Mouse (Mus musculus) hindbrain, embryonic 11.5 days (tissue): ENCODE results near the gene 1700020N01Rik. TPM values are rescaled to one million over a fixed set of nuclear protein-coding genes. Genes with fewer than 3 reads are reported as not detected.

Experiments used
- ATAC-seq: fragments of 200-750 bp; cut with Nextera tagmentation; 2 replicates; pipeline ENCODE4 v1.8.0; 2017; ENCODE audit warnings: mild to moderate bottlenecking, moderate TSS enrichment, moderate library complexity; ENCODE audit not compliant: low FRiP score
- DNase-seq: peaks from one replicate; pipeline ENCODE4 v3.0.0-alpha.2; 2015; ENCODE audit warnings: low spot score
- H3K27ac ChIP-seq: fragments of 300-500 bp; sonication (generic); 2 replicates; pipeline ENCODE4 v1.5.1; 2014; ENCODE audit warnings: mild to moderate bottlenecking, low read depth, low read length
- H3K27me3 ChIP-seq: fragments of 300-500 bp; sonication (generic); 2 replicates; pipeline ENCODE4 v1.6.1; 2014; ENCODE audit warnings: mild to moderate bottlenecking, low read length, moderate library complexity, mixed read lengths; ENCODE audit not compliant: control insufficient read depth, insufficient read depth
- H3K36me3 ChIP-seq: fragments of 300-500 bp; sonication (generic); 2 replicates; pipeline ENCODE4 v1.6.1; 2014; ENCODE audit warnings: mild to moderate bottlenecking, low read length, moderate library complexity, mixed read lengths; ENCODE audit not compliant: control insufficient read depth, insufficient read depth
- H3K4me1 ChIP-seq: fragments of 300-500 bp; sonication (generic); replicated peaks from 2 replicates; pipeline ENCODE4 v1.6.1; 2014; ENCODE audit warnings: low read length, mixed read lengths; ENCODE audit not compliant: control insufficient read depth, insufficient read depth
- H3K4me2 ChIP-seq: fragments of 300-500 bp; sonication (generic); replicated peaks from 2 replicates; pipeline ENCODE4 v1.6.1; 2014; ENCODE audit warnings: mild to moderate bottlenecking, low read depth, low read length
- H3K4me3 ChIP-seq: fragments of 300-500 bp; sonication (generic); 2 replicates; pipeline ENCODE4 v1.5.1; 2014; ENCODE audit warnings: low read depth, low read length
- H3K9ac ChIP-seq: fragments of 300-500 bp; sonication (generic); 2 replicates; pipeline ENCODE4 v1.6.1; 2014; ENCODE audit warnings: low read depth, low read length
- H3K9me3 ChIP-seq: fragments of 300-500 bp; sonication (generic); 2 replicates; pipeline ENCODE4 v1.6.1; 2016; ENCODE audit warnings: low read length; ENCODE audit not compliant: control insufficient read depth
- WGBS: fragments of 180-500 bp; shearing (Covaris S2); extraction: QIAGEN DNeasy Blood & Tissue Kit; methylation state at CpG from one replicate; pipeline ENCODE4 v1.1.7; 2014; 5-methylcytosine and 5-hydroxymethylcytosine counted together
- polyA plus RNA-seq: library from polyadenylated mRNA; unstranded; fragments of >200 nt; fragmentation: Nextera tagmentation; extraction: Ambion mirVana; gene quantifications from 2 replicates; pipeline ENCODE4 v1.2.1, GENCODE M21; 2014

The 1700020N01Rik gene
- polyA plus RNA-seq, 1 experiment from 2014 or later: not detected

GRCm38 (mm10) chr10:21559769-21560168 is 33.2 kb upstream of the 1700020N01Rik start:
- H3K9me3 ChIP-seq: no peaks in the 10 kb centered on the region
- H3K4me2 ChIP-seq: no peak overlapping the region
- no peaks in the 10 kb centered on the region for H3K36me3 ChIP-seq
- H3K4me3 ChIP-seq: no peak overlapping the region
- no peaks in the 10 kb centered on the region for H3K4me1 ChIP-seq
- no peak overlapping the region for H3K9ac ChIP-seq
- no peak overlapping the region for H3K27ac ChIP-seq
- ATAC-seq: no peak
- WGBS: 77% methylated on average over 15 of the region's 15 CpGs
- H3K27me3 ChIP-seq: no peaks in the 10 kb centered on the region
- no peak for DNase-seq

GRCm38 (mm10) chr10:21561181-21561580 is 31.8 kb upstream of the 1700020N01Rik start:
- no peak for ATAC-seq
- WGBS: 85% methylated on average over 1 of the region's 1 CpGs
- H3K27me3 ChIP-seq: no peaks in the 10 kb centered on the region

GRCm38 (mm10) chr10:21563446-21563845 is 29.5 kb upstream of the 1700020N01Rik start:
- no peaks in the 10 kb centered on the region for H3K9me3 ChIP-seq
- no peak overlapping the region for H3K9ac ChIP-seq
- H3K4me1 ChIP-seq: no peaks in the 10 kb centered on the region
- no peaks in the 10 kb centered on the region for H3K36me3 ChIP-seq
- no peaks in the 10 kb centered on the region for H3K27me3 ChIP-seq
- 99% methylated on average over 2 of the region's 2 CpGs for WGBS
- DNase-seq (no peak), ATAC-seq (no peak)
- no peak overlapping the region for H3K4me2 ChIP-seq
- H3K4me3 ChIP-seq: no peak overlapping the region
- H3K27ac ChIP-seq: no peak overlapping the region

More at GRCm38 (mm10) chr10:21561181-21561580, 31.8 kb upstream of the 1700020N01Rik start:
- Histone ChIP-seq H3K9me3 (no peaks in the 10 kb centered on the region), H3K9ac (no peak overlapping the region), H3K4me2 (no peak overlapping the region), H3K4me1 (no peaks in the 10 kb centered on the region), H3K36me3 (no peaks in the 10 kb centered on the region), H3K27ac (no peak overlapping the region), H3K4me3 (no peak overlapping the region)
- DNase-seq: no peak

GRCm38 (mm10) chr10:21564189-21564588 is 28.8 kb upstream of the 1700020N01Rik start:
- DNase-seq (no peak), ATAC-seq (no peak)
- no peaks in the 10 kb centered on the region for H3K9me3 ChIP-seq

GRCm38 (mm10) chr10:21566074-21566473 is 26.9 kb upstream of the 1700020N01Rik start:
- Histone ChIP-seq H3K36me3 (no peaks in the 10 kb centered on the region), H3K4me2 (no peak overlapping the region), H3K9ac (no peak overlapping the region), H3K27me3 (no peaks in the 10 kb centered on the region), H3K4me1 (no peaks in the 10 kb centered on the region), H3K9me3 (no peaks in the 10 kb centered on the region), H3K27ac (no peak overlapping the region), H3K4me3 (no peak overlapping the region)
- ATAC-seq (no peak), DNase-seq (no peak)
- WGBS: 98% methylated on average over 1 of the region's 1 CpGs

More at GRCm38 (mm10) chr10:21564189-21564588, 28.8 kb upstream of the 1700020N01Rik start:
- Histone ChIP-seq H3K4me2 (no peak overlapping the region), H3K4me1 (no peaks in the 10 kb centered on the region), H3K27me3 (no peaks in the 10 kb centered on the region), H3K4me3 (no peak overlapping the region), H3K9ac (no peak overlapping the region), H3K36me3 (no peaks in the 10 kb centered on the region), H3K27ac (no peak overlapping the region)
- WGBS: 96% methylated on average over 5 of the region's 5 CpGs

- DNase-seq (no peak), ATAC-seq (no peak)
- Histone ChIP-seq H3K4me2 (no peak overlapping the region), H3K27ac (no peak overlapping the region), H3K4me1 (no peaks in the 10 kb centered on the region), H3K4me3 (no peak overlapping the region), H3K9ac (no peak overlapping the region), H3K36me3 (no peaks in the 10 kb centered on the region), H3K27me3 (no peaks in the 10 kb centered on the region), H3K9me3 (no peaks in the 10 kb centered on the region)
- 89% methylated on average over 4 of the region's 4 CpGs for WGBS
Measured at GRCm38 (mm10) chr10:21571615-21572014, 21.3 kb upstream of the 1700020N01Rik start.

GRCm38 (mm10) chr10:21573713-21574112 is 19.2 kb upstream of the 1700020N01Rik start:
- Histone ChIP-seq H3K4me2 (no peak overlapping the region), H3K27ac (no peak overlapping the region), H3K4me3 (no peak overlapping the region), H3K36me3 (no peaks in the 10 kb centered on the region), H3K9me3 (no peaks in the 10 kb centered on the region), H3K4me1 (no peaks in the 10 kb centered on the region), H3K9ac (no peak overlapping the region), H3K27me3 (no peaks in the 10 kb centered on the region)
- ATAC-seq: no peak
- no peak for DNase-seq
- WGBS: 75% methylated on average over 4 of the region's 4 CpGs

GRCm38 (mm10) chr10:21575806-21576378 is 17.1 kb upstream of the 1700020N01Rik start:
- Histone ChIP-seq H3K4me2 (no peak overlapping the region), H3K4me1 (no peaks in the 10 kb centered on the region), H3K4me3 (no peak overlapping the region), H3K27ac (no peak overlapping the region), H3K36me3 (no peaks in the 10 kb centered on the region), H3K27me3 (no peaks in the 10 kb centered on the region), H3K9ac (no peak overlapping the region), H3K9me3 (no peaks in the 10 kb centered on the region)
- ATAC-seq: no peak
- 82% methylated on average over 11 of the region's 11 CpGs for WGBS
- DNase-seq: no peak

- no peak overlapping the region for H3K4me2 ChIP-seq
- H3K9ac ChIP-seq: no peak overlapping the region
- no peaks in the 10 kb centered on the region for H3K27me3 ChIP-seq
- H3K4me3 ChIP-seq: no peak overlapping the region
- WGBS: 89% methylated on average over 6 of the region's 6 CpGs
- H3K4me1 ChIP-seq: no peaks in the 10 kb centered on the region
- H3K36me3 ChIP-seq: no peaks in the 10 kb centered on the region
- no peaks in the 10 kb centered on the region for H3K9me3 ChIP-seq
- no peak overlapping the region for H3K27ac ChIP-seq
- no peak for ATAC-seq
- no peak for DNase-seq
Measured at GRCm38 (mm10) chr10:21577798-21578197, 15.1 kb upstream of the 1700020N01Rik start.
